Mouse (Mus musculus) limb, embryonic 15.5 days (tissue): ENCODE data around the gene Mettl9. TPM values are rescaled to one million over a fixed set of nuclear protein-coding genes. Genes with fewer than 3 reads are reported as not detected.

Experiments used
- ATAC-seq: fragments of 200-750 bp; cut with Nextera tagmentation; 2 replicates; pipeline ENCODE4 v1.8.0; 2017; ENCODE audit warnings: low read depth, moderate TSS enrichment; ENCODE audit not compliant: insufficient number of reproducible peaks, low FRiP score, low TSS enrichment
- H3K27ac ChIP-seq: fragments of 300-500 bp; sonication (generic); 2 replicates; pipeline ENCODE4 v1.5.1; 2015; ENCODE audit warnings: moderate library complexity, mild to moderate bottlenecking, inconsistent platforms
- H3K27me3 ChIP-seq: fragments of 300-500 bp; sonication (generic); 2 replicates; pipeline ENCODE4 v1.6.1; 2015; ENCODE audit warnings: inconsistent platforms
- H3K36me3 ChIP-seq: fragments of 300-500 bp; sonication (generic); 2 replicates; pipeline ENCODE4 v1.6.1; 2015; ENCODE audit warnings: inconsistent platforms
- H3K4me1 ChIP-seq: fragments of 300-500 bp; sonication (generic); 2 replicates; pipeline ENCODE4 v1.6.1; 2015; ENCODE audit warnings: inconsistent platforms
- H3K4me2 ChIP-seq: fragments of 300-500 bp; sonication (generic); 2 replicates; pipeline ENCODE4 v1.6.1; 2015; ENCODE audit warnings: mild to moderate bottlenecking, inconsistent platforms
- H3K4me3 ChIP-seq: fragments of 300-500 bp; sonication (generic); 2 replicates; pipeline ENCODE4 v1.5.1; 2015; ENCODE audit warnings: mild to moderate bottlenecking, inconsistent platforms
- H3K9ac ChIP-seq: fragments of 300-500 bp; sonication (generic); 2 replicates; pipeline ENCODE4 v1.6.1; 2015; ENCODE audit warnings: inconsistent platforms
- H3K9me3 ChIP-seq: fragments of 300-500 bp; sonication (generic); 2 replicates; pipeline ENCODE4 v1.6.1; 2016; ENCODE audit warnings: inconsistent platforms
- WGBS: fragments of 180-500 bp; shearing (Covaris S2); methylation state at CpG from one replicate; pipeline ENCODE4 v1.1.7; 2015; 5-methylcytosine and 5-hydroxymethylcytosine counted together
- polyA plus RNA-seq: library from polyadenylated mRNA; unstranded; fragments of >200 nt; fragmentation: Nextera tagmentation; extraction: Ambion mirVana; gene quantifications from 2 replicates; pipeline ENCODE4 v1.2.1, GENCODE M21; 2015

The Mettl9 gene
- polyA plus RNA-seq, 1 experiment from 2014 or later, result 171 TPM

DNA sequence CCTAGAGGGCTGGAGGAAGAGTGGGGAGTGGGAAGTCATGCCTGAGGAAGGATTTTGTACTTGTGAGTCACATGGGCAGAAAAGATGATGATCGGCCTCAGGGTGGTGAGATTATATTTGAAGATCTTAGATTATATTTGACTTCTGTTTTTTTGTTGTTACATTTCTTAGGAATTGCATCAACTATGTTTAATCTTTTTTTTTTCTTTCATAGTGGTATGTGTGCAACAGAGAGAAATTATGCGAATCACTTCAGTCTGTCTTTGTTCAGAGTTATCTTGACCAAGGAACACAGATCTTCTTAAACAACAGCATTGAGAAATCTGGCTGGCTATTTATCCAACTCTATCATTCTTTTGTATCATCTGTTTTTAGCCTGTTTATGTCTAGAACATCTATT lies 13.4 kb downstream of the Mettl9 start:
- H3K27me3 ChIP-seq, result no peaks in the 10 kb centered on the region
- H3K9ac ChIP-seq, result no peak overlapping the region
- no peak overlapping the region for H3K27ac ChIP-seq
- no peak overlapping the region for H3K4me2 ChIP-seq
- H3K4me3 ChIP-seq, result no peak overlapping the region
- 0 out of 2 replicates have a peak, but pooled peaks cover 6% of the 10 kb centered on the region for H3K4me1 ChIP-seq
- 89% methylated on average over 2 of the region's 2 CpGs for WGBS
- no peak for ATAC-seq
- peaks cover 12% of the 10 kb centered on the region; the same call in 1 of the 2 replicates for H3K36me3 ChIP-seq
- no peaks in the 10 kb centered on the region for H3K9me3 ChIP-seq

DNA sequence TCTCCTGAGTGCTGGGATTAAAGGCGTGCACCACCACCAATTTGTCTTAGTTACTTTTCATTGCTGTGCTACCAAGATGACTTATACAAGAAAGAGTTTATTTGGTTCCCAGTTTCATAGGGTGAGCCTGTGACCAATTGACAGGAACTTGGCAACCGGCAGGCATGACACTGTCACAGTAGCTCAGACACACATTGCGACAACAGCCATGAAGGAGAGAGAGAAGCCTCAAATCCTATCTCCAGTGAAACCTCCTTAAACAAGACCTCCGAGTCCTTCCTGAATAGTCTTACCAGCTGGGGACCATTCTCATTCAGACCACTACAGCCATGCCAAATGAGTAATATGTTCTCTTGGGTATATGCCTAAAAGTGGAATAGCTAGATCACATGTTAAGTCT lies 18.8 kb downstream of the Mettl9 start:
- WGBS, result 85% methylated on average over 4 of the region's 4 CpGs
- ATAC-seq, result no peak
- Histone ChIP-seq H3K4me1 (no peaks in the 10 kb centered on the region), H3K9me3 (no peaks in the 10 kb centered on the region), H3K27ac (no peak overlapping the region), H3K4me3 (no peak overlapping the region), H3K9ac (no peak overlapping the region), H3K4me2 (no peak overlapping the region), H3K27me3 (no peaks in the 10 kb centered on the region), H3K36me3 (peaks cover 55% of the 10 kb centered on the region)

DNA sequence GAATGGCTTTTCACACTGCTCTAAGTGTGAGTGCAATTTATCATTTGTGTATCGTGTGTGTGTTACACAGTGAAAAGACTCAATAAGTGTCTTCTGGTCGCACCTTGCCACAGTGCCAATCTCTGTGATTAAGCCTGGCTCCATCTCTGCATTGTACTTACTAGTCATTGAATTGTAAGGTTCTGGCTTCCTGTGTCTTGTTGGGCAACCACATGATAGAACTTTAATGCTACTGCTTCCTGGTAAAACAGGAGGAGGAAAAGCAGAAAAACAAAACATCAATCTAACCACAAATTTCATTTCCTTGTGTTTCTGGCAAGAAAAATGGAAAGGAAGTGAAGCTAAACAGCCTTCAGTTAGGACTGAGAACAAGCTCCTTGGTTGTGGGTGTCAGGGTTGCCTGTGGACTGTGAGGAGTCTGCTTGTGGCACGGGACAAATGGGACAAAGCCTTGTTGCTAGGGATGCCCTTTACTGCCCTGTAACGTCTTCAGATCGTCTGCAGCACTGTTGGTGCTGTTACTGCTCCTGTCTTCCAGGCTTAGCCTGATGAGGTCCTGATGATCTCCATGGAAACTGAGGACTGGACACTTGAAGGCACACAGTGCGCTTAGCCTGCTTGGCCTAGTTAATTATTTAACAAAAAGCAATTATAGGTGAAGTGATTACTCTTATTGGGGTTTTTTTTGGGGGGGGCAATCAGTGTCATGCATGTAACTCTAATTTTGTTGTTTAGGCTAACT lies 25.4 kb downstream of the Mettl9 start:
- Histone ChIP-seq H3K27me3 (no peaks in the 10 kb centered on the region), H3K36me3 (peaks cover 49% of the 10 kb centered on the region), H3K27ac (no peak overlapping the region), H3K9me3 (no peaks in the 10 kb centered on the region), H3K4me2 (no peak overlapping the region), H3K9ac (no peak overlapping the region), H3K4me3 (no peak overlapping the region), H3K4me1 (no peaks in the 10 kb centered on the region)
- ATAC-seq, result no peak
- 68% methylated on average over 6 of the region's 6 CpGs for WGBS

DNA sequence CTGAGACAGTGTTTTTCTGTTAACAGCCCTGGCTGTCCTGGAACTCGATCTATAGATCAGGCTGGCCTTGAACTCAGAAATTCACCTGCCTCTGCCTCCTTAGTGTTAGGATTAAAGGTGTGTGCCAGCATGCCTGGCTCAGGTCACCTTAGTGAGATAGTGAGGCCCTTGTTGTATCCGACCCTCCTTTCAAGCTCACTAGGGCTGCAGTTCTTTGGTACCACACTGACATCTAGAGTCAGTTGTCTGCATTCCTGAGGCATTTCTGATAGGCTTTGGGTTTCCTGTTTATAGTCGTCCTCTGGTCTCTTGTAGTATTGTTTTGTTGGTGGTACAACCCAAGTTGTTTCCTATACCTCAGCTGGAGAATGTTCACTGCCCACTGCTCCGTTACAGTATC lies 30.1 kb downstream of the Mettl9 start:
- Histone ChIP-seq H3K9ac (no peak overlapping the region), H3K27me3 (no peaks in the 10 kb centered on the region), H3K9me3 (no peaks in the 10 kb centered on the region), H3K4me1 (no peaks in the 10 kb centered on the region), H3K4me2 (no peak overlapping the region), H3K4me3 (no peak overlapping the region), H3K27ac (no peak overlapping the region), H3K36me3 (peaks cover 34% of the 10 kb centered on the region)
- WGBS, result 52% methylated on average over 4 of the region's 4 CpGs
- ATAC-seq, result no peak

DNA sequence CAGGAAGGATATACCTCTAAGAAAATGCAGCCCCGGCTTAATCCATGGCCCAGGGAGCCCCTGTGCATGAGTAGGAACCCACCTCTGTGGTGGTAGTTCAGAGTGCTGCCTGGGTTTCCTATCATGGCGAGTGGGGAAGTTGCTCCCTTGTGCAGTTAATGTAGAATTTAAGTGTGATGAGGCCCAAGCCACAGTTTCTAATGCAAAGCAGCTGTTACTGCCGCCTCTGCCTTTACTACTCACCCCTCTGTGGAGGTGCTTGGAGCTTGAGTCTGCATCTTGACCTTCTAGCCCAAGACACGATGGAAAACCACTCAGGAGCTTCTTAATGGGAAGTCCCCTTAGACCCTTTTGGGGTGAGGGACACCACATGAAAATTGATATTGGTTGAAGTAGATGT lies 37.0 kb downstream of the Mettl9 start:
- no peak for ATAC-seq
- 68% methylated on average over 4 of the region's 4 CpGs for WGBS
- H3K27ac ChIP-seq, result no peak overlapping the region
- H3K4me1 ChIP-seq, result no peaks in the 10 kb centered on the region
- peaks cover 41% of the 10 kb centered on the region for H3K36me3 ChIP-seq
- no peak overlapping the region for H3K9ac ChIP-seq
- H3K4me2 ChIP-seq, result no peak overlapping the region
- H3K9me3 ChIP-seq, result no peaks in the 10 kb centered on the region
- no peak overlapping the region for H3K4me3 ChIP-seq
- H3K27me3 ChIP-seq, result no peaks in the 10 kb centered on the region

DNA sequence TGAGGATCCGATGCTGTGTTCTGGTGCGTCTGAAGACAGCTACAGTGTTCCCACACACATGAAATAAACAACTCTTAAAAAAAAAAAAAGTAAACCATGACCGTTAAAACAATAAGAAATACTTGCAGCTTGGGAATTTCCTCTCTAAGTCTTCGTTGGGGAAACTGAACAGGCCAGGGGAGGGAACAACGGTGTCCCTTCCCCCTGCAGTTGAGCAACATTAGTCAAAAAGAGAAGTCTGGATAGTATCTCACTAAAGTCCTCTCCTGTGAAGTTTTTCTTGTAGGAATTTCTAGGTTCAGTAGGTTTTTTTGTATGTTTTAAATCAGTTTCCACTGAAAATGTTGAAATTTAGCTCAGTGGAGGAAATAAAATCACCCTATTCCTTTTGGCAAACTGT lies 38.3 kb downstream of the Mettl9 start:
- H3K9me3 ChIP-seq, result no peaks in the 10 kb centered on the region
- no peak overlapping the region for H3K4me3 ChIP-seq
- no peaks in the 10 kb centered on the region for H3K27me3 ChIP-seq
- H3K36me3 ChIP-seq, result peaks cover 46% of the 10 kb centered on the region
- ATAC-seq, result no peak
- no peaks in the 10 kb centered on the region for H3K4me1 ChIP-seq
- no peak overlapping the region for H3K27ac ChIP-seq
- H3K9ac ChIP-seq, result no peak overlapping the region
- H3K4me2 ChIP-seq, result no peak overlapping the region
- WGBS, result 77% methylated on average over 5 of the region's 5 CpGs

DNA sequence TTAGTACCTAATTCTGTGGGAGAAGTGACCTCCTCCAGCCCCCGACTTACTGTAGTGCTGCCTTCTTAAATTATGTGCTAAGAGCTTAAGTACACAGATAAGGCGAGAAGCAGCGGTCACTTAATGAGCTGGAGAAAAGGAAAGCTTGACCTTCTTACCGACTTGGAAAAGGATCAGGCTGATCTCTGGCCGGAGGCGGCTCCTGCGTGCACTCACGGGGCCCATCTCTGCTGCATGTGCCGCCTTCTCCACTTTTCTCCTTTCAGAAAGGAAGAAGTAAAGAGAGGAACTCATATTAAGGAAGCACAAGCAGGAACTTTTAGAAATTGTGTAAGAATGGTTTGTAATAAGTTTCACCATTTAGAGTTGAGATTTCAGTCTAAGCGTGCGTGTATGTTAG lies 40.0 kb downstream of the Mettl9 start, which contains the start of gene Igsf6:
TSS of gene Igsf6 (minus strand) at position 292 of the 400 bp plus-strand sequence.
- Histone ChIP-seq H3K4me2 (no peak within 1 kb of the TSS), H3K27ac (peak within 1 kb of the TSS; percentile 27), H3K4me3 (no peak within 1 kb of the TSS), H3K9ac (no peak within 1 kb of the TSS), H3K4me1 (no peaks in the 10 kb centered on the region), H3K27me3 (no peaks in the 10 kb centered on the region), H3K36me3 (peaks cover 48% of the 10 kb centered on the region), H3K9me3 (no peaks in the 10 kb centered on the region)
- ATAC-seq, result no peak
- 71% methylated on average over 11 of the region's 11 CpGs for WGBS

DNA sequence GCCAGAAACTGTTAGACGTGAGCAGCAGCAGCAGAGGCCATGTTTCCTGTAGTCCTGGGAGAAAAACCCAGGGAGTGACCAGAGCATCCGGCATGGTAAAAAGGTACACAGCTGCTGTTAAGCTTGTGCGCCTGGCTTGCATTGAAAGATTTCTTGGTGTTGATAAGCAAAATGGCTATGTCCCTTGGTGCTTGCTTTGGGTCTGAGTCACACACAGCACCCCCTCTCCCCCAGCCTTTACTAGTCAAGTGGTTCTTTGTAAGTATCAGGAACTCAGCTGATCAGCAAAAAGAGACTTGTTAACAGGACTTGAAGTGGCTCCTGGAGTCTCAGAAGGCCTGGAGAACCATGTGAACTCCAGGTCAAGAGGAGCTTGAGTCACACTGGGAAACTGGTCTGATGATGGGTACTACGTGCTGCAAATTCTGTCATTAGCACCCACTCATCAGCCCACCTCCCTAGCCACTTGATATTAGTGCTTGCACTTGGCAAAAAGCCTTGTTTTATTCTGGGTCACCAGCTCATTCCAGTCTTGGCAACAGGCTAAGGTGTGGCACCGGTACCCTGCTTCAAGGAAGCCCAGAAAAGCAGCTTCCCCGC lies 40.7 kb downstream of the Mettl9 start:
- 74% methylated on average over 6 of the region's 6 CpGs for WGBS
- Histone ChIP-seq H3K9me3 (no peaks in the 10 kb centered on the region), H3K27me3 (no peaks in the 10 kb centered on the region), H3K27ac (no peak overlapping the region; the same call in 1 of the 2 replicates), H3K4me3 (no peak overlapping the region), H3K4me1 (no peaks in the 10 kb centered on the region), H3K36me3 (peaks cover 46% of the 10 kb centered on the region), H3K9ac (no peak overlapping the region), H3K4me2 (no peak overlapping the region)
- ATAC-seq, result no peak

DNA sequence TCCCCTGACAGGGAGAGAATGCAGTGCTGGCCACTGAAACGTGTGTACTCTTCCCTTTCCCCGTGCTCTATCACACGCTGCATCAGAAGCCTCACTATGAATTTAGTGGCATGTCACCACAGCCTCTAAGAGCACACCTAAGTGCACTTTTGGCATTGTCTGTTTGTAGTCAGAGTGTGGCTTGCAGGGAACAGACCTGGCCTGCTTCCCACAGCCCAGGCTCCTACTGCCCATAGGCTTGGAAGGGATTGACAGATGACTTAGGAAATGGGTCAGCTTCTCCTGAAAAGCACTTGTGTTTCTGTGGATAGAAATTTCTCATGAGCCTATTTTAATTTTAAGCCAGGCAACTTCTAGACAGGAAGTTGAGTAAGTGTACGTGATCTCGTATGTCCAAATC lies 41.2 kb downstream of the Mettl9 start:
- no peak overlapping the region for H3K4me2 ChIP-seq
- H3K27me3 ChIP-seq, result no peaks in the 10 kb centered on the region
- H3K4me3 ChIP-seq, result no peak overlapping the region
- H3K27ac ChIP-seq, result no peak overlapping the region
- 78% methylated on average over 5 of the region's 5 CpGs for WGBS
- H3K4me1 ChIP-seq, result no peaks in the 10 kb centered on the region
- H3K9ac ChIP-seq, result no peak overlapping the region
- no peaks in the 10 kb centered on the region for H3K9me3 ChIP-seq
- H3K36me3 ChIP-seq, result peaks cover 42% of the 10 kb centered on the region
- ATAC-seq, result no peak

DNA sequence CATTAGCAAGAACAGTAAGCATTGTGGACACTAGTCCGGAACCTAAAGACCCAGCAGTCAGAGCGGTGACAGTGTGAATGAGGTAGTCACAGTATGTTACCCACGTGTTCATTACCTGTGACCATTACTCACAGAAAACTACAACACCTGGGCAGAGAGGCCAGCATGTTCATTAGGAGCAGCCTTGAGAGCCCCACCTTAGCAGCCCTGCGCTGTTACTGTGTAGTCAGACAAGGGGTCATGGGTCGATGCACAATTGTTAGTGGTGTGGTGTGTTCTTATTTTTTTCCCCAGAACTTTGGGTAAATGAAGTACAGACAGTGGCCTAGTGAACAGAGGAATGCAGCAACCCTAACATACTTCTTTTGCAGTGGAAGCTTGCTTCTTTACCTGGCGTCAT lies 43.1 kb downstream of the Mettl9 start:
- Histone ChIP-seq H3K36me3 (peaks cover 30% of the 10 kb centered on the region), H3K4me1 (no peaks in the 10 kb centered on the region), H3K27me3 (no peaks in the 10 kb centered on the region), H3K9ac (no peak overlapping the region), H3K4me3 (no peak overlapping the region), H3K9me3 (no peaks in the 10 kb centered on the region), H3K27ac (no peak overlapping the region), H3K4me2 (no peak overlapping the region)
- WGBS, result 86% methylated on average over 6 of the region's 6 CpGs
- ATAC-seq, result no peak

DNA sequence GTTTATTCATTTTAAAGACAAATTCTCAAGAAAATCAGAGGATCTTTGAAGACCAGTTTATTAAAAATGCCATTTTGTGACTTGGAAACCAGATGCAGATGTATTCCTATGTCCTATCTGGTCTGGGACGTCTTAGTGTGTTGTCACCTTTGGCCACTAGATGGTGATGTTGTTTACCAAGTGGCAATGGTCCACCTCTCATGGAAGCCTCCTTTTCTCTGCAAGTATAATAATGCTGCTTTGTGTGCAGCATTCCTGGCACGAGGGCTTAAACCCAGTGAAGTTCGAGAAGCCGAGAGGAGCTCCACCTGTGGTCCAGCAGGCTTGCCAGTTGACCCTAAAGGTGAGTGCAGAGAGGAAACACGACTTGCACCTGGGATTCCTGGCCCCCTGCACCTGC lies 43.6 kb downstream of the Mettl9 start:
- ATAC-seq, result no peak
- 17% methylated on average over 5 of the region's 5 CpGs for WGBS
- H3K36me3 ChIP-seq, result peaks cover 30% of the 10 kb centered on the region

DNA sequence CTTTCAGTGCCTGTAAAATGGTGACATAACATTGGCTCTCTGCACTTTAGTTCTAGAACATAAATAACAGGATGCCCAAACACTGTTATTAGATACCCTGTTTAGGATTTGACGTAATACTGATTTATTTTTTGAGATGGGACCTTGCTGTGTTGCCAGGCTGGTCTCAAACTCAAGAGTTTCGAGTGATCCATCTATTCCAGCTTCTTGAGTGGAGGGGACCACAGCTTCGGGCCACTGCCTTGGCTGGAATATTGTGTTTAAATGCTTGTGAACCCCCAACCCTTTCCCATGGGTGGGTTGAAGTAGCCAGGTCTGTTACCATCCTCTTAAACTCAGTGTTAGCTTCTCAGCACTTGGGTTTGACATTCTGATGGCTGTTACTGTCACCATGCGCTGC lies 47.1 kb downstream of the Mettl9 start, which contains the start of gene Otoa:
TSS of gene Otoa (plus strand) at position 301 of the 400 bp plus-strand sequence.
- Histone ChIP-seq H3K4me3 (no peak within 1 kb of the TSS), H3K9me3 (no peaks in the 10 kb centered on the region), H3K4me2 (no peak within 1 kb of the TSS), H3K27me3 (no peaks in the 10 kb centered on the region), H3K27ac (no peak within 1 kb of the TSS), H3K36me3 (peaks cover 18% of the 10 kb centered on the region), H3K4me1 (peaks cover 22% of the 10 kb centered on the region), H3K9ac (no peak within 1 kb of the TSS)
- no peak for ATAC-seq
- WGBS, result 70% methylated on average over 4 of the region's 4 CpGs

More for the DNA sequence above, 43.6 kb downstream of the Mettl9 start:
- no peaks in the 10 kb centered on the region for H3K9me3 ChIP-seq
- H3K4me2 ChIP-seq, result no peak overlapping the region
- H3K4me3 ChIP-seq, result no peak overlapping the region
- no peak overlapping the region for H3K9ac ChIP-seq
- no peaks in the 10 kb centered on the region for H3K27me3 ChIP-seq
- 0 out of 2 replicates have a peak, but pooled peaks cover 2% of the 10 kb centered on the region for H3K4me1 ChIP-seq
- no peak overlapping the region for H3K27ac ChIP-seq
